Mouse (Mus musculus) testis, adult 2 months (tissue): ENCODE data around the gene Syne1. TPM values are rescaled to one million over a fixed set of nuclear protein-coding genes. Genes with fewer than 3 reads are reported as not detected.

Experiments used
- H3K27ac ChIP-seq: fragments of 200-500 bp; 2 replicates; pipeline ENCODE4 v1.5.1; 2012; ENCODE audit warnings: low read depth, low read length; ENCODE audit not compliant: control insufficient read depth, insufficient read depth
- H3K27me3 ChIP-seq: fragments of 200-500 bp; 2 replicates; pipeline ENCODE4 v1.6.1; 2012; ENCODE audit warnings: mild to moderate bottlenecking, low read length, moderate library complexity; ENCODE audit not compliant: control insufficient read depth, insufficient read depth
- H3K36me3 ChIP-seq: fragments of 200-500 bp; 2 replicates; pipeline ENCODE4 v1.6.1; 2012; ENCODE audit warnings: mild to moderate bottlenecking, low read length; ENCODE audit not compliant: control insufficient read depth, insufficient read depth
- H3K4me1 ChIP-seq: fragments of 200-500 bp; 2 replicates; pipeline ENCODE4 v1.6.1; 2012; ENCODE audit warnings: low read length; ENCODE audit not compliant: control insufficient read depth, insufficient read depth
- H3K4me3 ChIP-seq: fragments of 200-500 bp; 2 replicates; pipeline ENCODE4 v1.5.1; 2012; ENCODE audit warnings: low read depth, mild to moderate bottlenecking, low read length, moderate library complexity, mixed read lengths; ENCODE audit not compliant: control insufficient read depth
- CTCF ChIP-seq: fragments of 200-500 bp; IDR thresholded peaks from 2 replicates; pipeline ENCODE4 v1.5.1; 2012; ENCODE audit warnings: low read depth, mild to moderate bottlenecking, inconsistent platforms, low read length, moderate library complexity; ENCODE audit not compliant: control insufficient read depth, insufficient read depth, insufficient replicate concordance
- POLR2A ChIP-seq: fragments of 200-500 bp; IDR thresholded peaks from 2 replicates; pipeline ENCODE4 v1.6.1; 2012; ENCODE audit warnings: low read depth, mild to moderate bottlenecking, inconsistent platforms, low read length, moderate library complexity; ENCODE audit not compliant: control insufficient read depth
- polyA plus RNA-seq: library from polyadenylated mRNA; depleted of rRNA; stranded (reverse); fragments of >200 nt; gene quantifications from 2 replicates; pipeline ENCODE4 v1.2.3, GENCODE M21; 2012

The Syne1 gene
- polyA plus RNA-seq, 1 experiment: 2.4 TPM

- TF ChIP-seq CTCF: no peak
- no peak for TF ChIP-seq POLR2A
- Histone ChIP-seq H3K36me3 (no peaks in the 10 kb centered on the region), H3K27me3 (no peaks in the 10 kb centered on the region), H3K27ac (no peak overlapping the region), H3K4me1 (peaks cover 6% of the 10 kb centered on the region), H3K4me3 (no peak overlapping the region)
These were observed 261.7 kb downstream of the Syne1 start for GRCm38 (mm10) chr10:5289575-5289909.

GRCm38 (mm10) chr10:5288716-5289574 is 262.3 kb downstream of the Syne1 start:
- Histone ChIP-seq H3K4me3 (peak overlapping the region; percentile 54), H3K4me1 (peaks cover 6% of the 10 kb centered on the region), H3K36me3 (no peaks in the 10 kb centered on the region), H3K27ac (peak overlapping the region; percentile 77), H3K27me3 (no peaks in the 10 kb centered on the region)
- no peak for TF ChIP-seq CTCF
- no peak for TF ChIP-seq POLR2A

- TF ChIP-seq POLR2A: no peak
- TF ChIP-seq CTCF: no peak
- H3K4me1 ChIP-seq: peaks cover 6% of the 10 kb centered on the region
- H3K36me3 ChIP-seq: no peaks in the 10 kb centered on the region
- H3K27me3 ChIP-seq: no peaks in the 10 kb centered on the region
- no peak overlapping the region for H3K4me3 ChIP-seq
- H3K27ac ChIP-seq: no peak overlapping the region
These were observed 263.0 kb downstream of the Syne1 start for GRCm38 (mm10) chr10:5288262-5288661.

GRCm38 (mm10) chr10:5275769-5276168 is 275.5 kb downstream of the Syne1 start:
- Histone ChIP-seq H3K36me3 (no peaks in the 10 kb centered on the region), H3K27me3 (no peaks in the 10 kb centered on the region), H3K4me1 (no peaks in the 10 kb centered on the region), H3K27ac (no peak overlapping the region), H3K4me3 (no peak overlapping the region)
- no peak for TF ChIP-seq CTCF
- TF ChIP-seq POLR2A: no peak

GRCm38 (mm10) chr10:5270641-5271040 is 280.6 kb downstream of the Syne1 start:
- no peak for TF ChIP-seq CTCF
- no peak for TF ChIP-seq POLR2A
- no peaks in the 10 kb centered on the region for H3K36me3 ChIP-seq
- H3K4me3 ChIP-seq: no peak overlapping the region
- H3K27ac ChIP-seq: no peak overlapping the region
- no peaks in the 10 kb centered on the region for H3K27me3 ChIP-seq
- no peaks in the 10 kb centered on the region for H3K4me1 ChIP-seq

- Histone ChIP-seq H3K4me3 (no peak overlapping the region), H3K4me1 (peaks cover 7% of the 10 kb centered on the region), H3K36me3 (no peaks in the 10 kb centered on the region), H3K27ac (no peak overlapping the region), H3K27me3 (no peaks in the 10 kb centered on the region)
- TF ChIP-seq POLR2A: no peak
- TF ChIP-seq CTCF: no peak
These were observed 286.9 kb downstream of the Syne1 start for GRCm38 (mm10) chr10:5264418-5264817.

- H3K27ac ChIP-seq: no peak overlapping the region
- peaks cover 7% of the 10 kb centered on the region for H3K4me1 ChIP-seq
- H3K27me3 ChIP-seq: no peaks in the 10 kb centered on the region
- TF ChIP-seq POLR2A (no peak), CTCF (no peak)
- H3K36me3 ChIP-seq: no peaks in the 10 kb centered on the region
- no peak overlapping the region for H3K4me3 ChIP-seq
These were observed 288.6 kb downstream of the Syne1 start for GRCm38 (mm10) chr10:5262636-5263035.
